Mouse (Mus musculus) liver, adult 2 months (tissue): ENCODE measurements around the gene Dysf.
"Not testable (repeated sequence)": the region's sequence is repeated elsewhere in the genome, so short reads cannot be mapped to it uniquely, and the experiment has no call there.

Source experiments
- CTCF ChIP-seq: fragments of 200-500 bp; IDR thresholded peaks from 2 replicates; pipeline ENCODE4 v1.5.1; 2011; ENCODE audit warnings: low read depth, low read length, control low read depth
- POLR2A ChIP-seq: fragments of 200-500 bp; IDR thresholded peaks from 2 replicates; pipeline ENCODE4 v1.6.1; 2011; ENCODE audit warnings: low read length, control low read depth; ENCODE audit not compliant: insufficient read depth; ENCODE audit errors: extremely low read depth

DNA sequence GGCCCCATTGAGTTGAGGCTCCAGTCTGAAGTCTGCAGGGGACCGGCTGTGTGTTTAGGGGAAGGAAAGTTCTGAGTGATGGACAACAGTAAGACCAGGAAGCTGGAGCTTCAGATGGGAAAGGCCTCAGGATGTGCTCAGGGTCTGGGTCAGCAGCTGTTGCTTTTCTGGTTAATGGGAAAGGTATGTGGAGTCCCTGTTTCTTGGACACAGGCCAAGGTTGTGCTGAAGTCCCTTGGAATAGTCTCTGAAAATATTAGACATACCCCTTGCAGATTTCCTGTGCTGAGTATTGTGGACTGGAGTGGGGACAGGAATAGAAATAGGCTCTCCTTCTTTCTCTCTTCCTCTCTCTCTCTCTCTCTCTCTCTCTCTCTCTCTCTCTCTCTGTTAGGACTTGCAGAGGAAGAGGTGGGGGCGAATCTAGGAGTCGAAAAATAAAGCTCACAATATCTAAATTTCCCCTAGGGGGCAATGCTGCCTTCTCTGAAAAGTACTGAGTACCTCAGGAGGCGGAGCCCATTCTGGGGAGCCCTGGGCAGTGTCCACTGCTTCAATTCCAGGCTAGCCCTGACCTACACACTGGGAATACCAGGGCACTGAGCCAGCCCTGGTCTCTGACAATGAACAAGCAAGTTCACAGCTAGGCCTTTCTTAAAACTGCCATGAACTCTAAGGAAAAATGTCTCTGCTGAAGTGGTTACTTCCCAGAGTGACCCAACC lies 6.7 kb downstream of the Dysf start:
- TF ChIP-seq CTCF, result peak; percentile 28
- not testable (repeated sequence) for TF ChIP-seq POLR2A
